13 mouse cellular contexts compared by ENCODE assay signal in the genomic region with DNA sequence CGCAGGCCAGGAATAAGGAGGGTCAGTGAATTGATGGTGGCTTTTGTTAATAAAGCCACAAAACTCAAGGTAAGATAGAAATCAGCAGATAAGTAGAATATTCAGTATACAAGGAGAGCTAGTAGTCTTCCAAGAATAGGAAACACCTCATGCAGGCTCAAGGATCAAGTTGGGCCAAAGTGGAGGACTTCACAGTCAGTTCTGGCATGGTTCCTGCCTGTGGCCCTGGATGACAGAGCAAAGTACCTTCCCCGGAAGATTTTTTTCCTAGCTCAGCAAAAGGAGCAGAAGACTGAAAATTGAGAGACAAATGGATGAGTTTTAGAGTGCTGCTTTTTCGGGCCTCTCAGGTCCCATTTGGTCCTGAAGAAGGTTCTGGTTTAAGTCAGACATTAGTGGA.
"Had no signal": no experiment of that assay in that cellular context is flagged by ENCODE, and none has a peak within 500 bp of the region (broad histone marks: within the 10 kb centered on the region; RNA-seq: fewer than 3 reads in every experiment).

No protein-coding gene starts in this region.

- H3K9ac ChIP-seq: liver, embryonic 15.5 days; neural tube, embryonic 15.5 days had no signal

- H3K4me2 ChIP-seq: liver, embryonic 11.5 days; liver, embryonic 15.5 days; neural tube, embryonic 15.5 days had no signal

- H3K27me3 ChIP-seq: liver, embryonic 15.5 days; neural tube, embryonic 15.5 days had no signal

- ATAC-seq: lung, postnatal 0 days had no signal

- H3K4me1 ChIP-seq: limb, embryonic 10.5 days; liver, embryonic 15.5 days; midbrain, embryonic 10.5 days; neural tube, embryonic 15.5 days had no signal

- H3K4me3 ChIP-seq: limb, embryonic 10.5 days; liver, embryonic 15.5 days; midbrain, embryonic 10.5 days; myocyte; neural tube, embryonic 15.5 days had no signal

- H3K36me3 ChIP-seq: limb, embryonic 10.5 days; liver, embryonic 15.5 days; midbrain, embryonic 10.5 days; neural tube, embryonic 15.5 days had no signal

- H3K9me3 ChIP-seq: limb, embryonic 10.5 days; liver, embryonic 15.5 days; midbrain, embryonic 10.5 days; neural tube, embryonic 15.5 days had no signal

- H3K27ac ChIP-seq: limb, embryonic 10.5 days; liver, embryonic 15.5 days; midbrain, embryonic 10.5 days; neural tube, embryonic 15.5 days had no signal

- DNase-seq: lung, adult 2 months; lung, postnatal 36 days; midbrain, embryonic 14.5 days; right cerebral cortex, adult 18-20 months; right cerebral cortex, postnatal 25 days; thymus, postnatal 36 days had no signal
